ENCODE assay signal across 22 mouse cellular contexts in the genomic region with DNA sequence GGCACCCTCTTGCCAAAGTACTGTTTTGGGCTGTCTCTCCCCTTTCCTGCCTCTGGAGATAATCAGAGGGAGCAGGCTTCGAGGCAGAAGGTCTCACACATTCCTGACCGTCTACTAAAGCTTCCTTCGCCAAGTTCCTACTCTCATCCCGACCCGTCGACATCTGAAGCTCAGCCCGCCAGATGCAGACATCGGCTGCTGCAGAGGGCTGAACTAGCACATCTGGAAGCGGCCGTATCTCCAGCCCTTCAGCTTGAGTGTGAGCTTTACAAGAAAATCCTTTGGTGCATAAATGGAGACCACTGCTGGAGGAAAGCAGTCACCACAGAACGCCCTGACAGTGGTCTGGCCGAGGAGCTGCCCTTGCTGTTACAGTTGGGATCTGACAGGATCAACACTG. TPM values are rescaled to one million over a fixed set of nuclear protein-coding genes. Genes with fewer than 3 reads are reported as not detected.
DNase-seq lines count a peak whose midpoint lies in the region; ATAC-seq and TF ChIP-seq lines count a peak whose summit lies in the region.
"Had no signal": no experiment of that assay in that cellular context is flagged by ENCODE, and none has a peak within 500 bp of the region (broad histone marks: within the 10 kb centered on the region; RNA-seq: fewer than 3 reads in every experiment).

No protein-coding gene starts in this region.

- no peak overlapping the region for H3K4me3 ChIP-seq in gastrocnemius, adult 2 months
- no peak overlapping the region for H3K4me3 ChIP-seq in kidney, embryonic 14.5 days (ENCODE audit: low read length)
- H3K4me3 ChIP-seq in kidney, embryonic 15.5 days (replicated peaks): no peak overlapping the region
- no peak overlapping the region for H3K4me3 ChIP-seq in limb, embryonic 14.5 days (replicated peaks; ENCODE audit: low read length)
- H3K4me3 ChIP-seq in liver, postnatal 0 days (ENCODE audit: low read depth, low read length): no peak overlapping the region
- H3K4me3 ChIP-seq: embryonic facial prominence, embryonic 12.5 days; forebrain, embryonic 15.5 days; heart, embryonic 12.5 days; midbrain, embryonic 12.5 days had no signal

- no peak for TF ChIP-seq CTCF in gastrocnemius, adult 2 months (IDR thresholded peaks at IDR 0.05)
- TF ChIP-seq CTCF in liver, postnatal 0 days (IDR thresholded peaks at IDR 0.05; ENCODE audit: low read depth): no peak

- no peaks in the 10 kb centered on the region for H3K9me3 ChIP-seq in kidney, embryonic 14.5 days (ENCODE audit: control insufficient read depth, low read length)
- no peaks in the 10 kb centered on the region for H3K9me3 ChIP-seq in kidney, embryonic 15.5 days (replicated peaks)
- no peaks in the 10 kb centered on the region for H3K9me3 ChIP-seq in limb, embryonic 14.5 days (ENCODE audit: control insufficient read depth, low read length)
- H3K9me3 ChIP-seq in liver, postnatal 0 days (ENCODE audit: low read length): no peaks in the 10 kb centered on the region
- H3K9me3 ChIP-seq: embryonic facial prominence, embryonic 12.5 days; forebrain, embryonic 15.5 days; heart, embryonic 12.5 days; midbrain, embryonic 12.5 days had no signal

- no peak for ATAC-seq in kidney, embryonic 14.5 days (ENCODE audit: low FRiP score, low TSS enrichment)
- ATAC-seq in kidney, embryonic 15.5 days (replicated peaks; ENCODE audit: low FRiP score): no peak
- peak; percentile 24; the same call in 1 of the 2 replicates for ATAC-seq in limb, embryonic 14.5 days (ENCODE audit: low FRiP score, low read depth)
- no peak for ATAC-seq in liver, postnatal 0 days
- ATAC-seq in granulocyte monocyte progenitor cell, adult 5-6 weeks (replicated peaks; ENCODE audit: poor library complexity, severe bottlenecking): no peak
- ATAC-seq: CD4-positive, CD25-positive, alpha-beta regulatory T cell, adult 4 months; forebrain, embryonic 15.5 days had no signal

- no peak overlapping the region for H3K9ac ChIP-seq in kidney, embryonic 14.5 days (ENCODE audit: low read depth, low read length)
- no peak overlapping the region for H3K9ac ChIP-seq in kidney, embryonic 15.5 days
- H3K9ac ChIP-seq in limb, embryonic 14.5 days (ENCODE audit: low read depth, low read length, severe bottlenecking): no peak overlapping the region; the same call in 1 of the 2 replicates
- no peak overlapping the region for H3K9ac ChIP-seq in liver, postnatal 0 days (replicated peaks)
- H3K9ac ChIP-seq: embryonic facial prominence, embryonic 12.5 days; forebrain, embryonic 15.5 days; heart, embryonic 12.5 days; midbrain, embryonic 12.5 days had no signal

- H3K4me2 ChIP-seq in kidney, embryonic 14.5 days (replicated peaks; ENCODE audit: low read depth, low read length): no peak overlapping the region
- no peak overlapping the region for H3K4me2 ChIP-seq in kidney, embryonic 15.5 days
- H3K4me2 ChIP-seq in limb, embryonic 14.5 days (replicated peaks; ENCODE audit: low read depth, low read length, severe bottlenecking): no peak overlapping the region
- H3K4me2 ChIP-seq in liver, postnatal 0 days (ENCODE audit: low read depth, low read length): no peak overlapping the region
- H3K4me2 ChIP-seq: embryonic facial prominence, embryonic 12.5 days; forebrain, embryonic 15.5 days; heart, embryonic 12.5 days; midbrain, embryonic 12.5 days had no signal

- no peak for DNase-seq in gastrocnemius, adult 2 months
- DNase-seq in gastrocnemius, postnatal 25 days: no peak
- peak; percentile 15 for DNase-seq in NIH3T3 (ENCODE audit: low read depth)
- no peak for DNase-seq in limb, embryonic 14.5 days (ENCODE audit: low spot score)
- no peak for DNase-seq in liver, postnatal 0 days
- DNase-seq: cerebellum, adult 2 months; cerebellum, postnatal 36 days; kidney, adult 9 months; lung, adult 18-20 months had no signal

- H3K27me3 ChIP-seq in kidney, embryonic 14.5 days (ENCODE audit: control insufficient read depth, insufficient read depth, low read length): no peaks in the 10 kb centered on the region
- no peaks in the 10 kb centered on the region for H3K27me3 ChIP-seq in kidney, embryonic 15.5 days
- H3K27me3 ChIP-seq in limb, embryonic 14.5 days (ENCODE audit: control insufficient read depth, insufficient read depth, low read length): no peaks in the 10 kb centered on the region
- H3K27me3 ChIP-seq in liver, postnatal 0 days (ENCODE audit: insufficient read depth, low read length): no peaks in the 10 kb centered on the region
- H3K27me3 ChIP-seq: embryonic facial prominence, embryonic 12.5 days; forebrain, embryonic 15.5 days; heart, embryonic 12.5 days; midbrain, embryonic 12.5 days had no signal

- H3K27ac ChIP-seq in gastrocnemius, adult 2 months: 0 out of 2 replicates have a peak overlapping the region, but pooled peaks have one; percentile 12
- H3K27ac ChIP-seq in kidney, embryonic 14.5 days (ENCODE audit: low read depth, low read length): peak overlapping the region; percentile 2; the same call in 1 of the 2 replicates
- H3K27ac ChIP-seq in kidney, embryonic 15.5 days: no peak overlapping the region
- H3K27ac ChIP-seq in limb, embryonic 14.5 days (replicated peaks; ENCODE audit: low read depth, low read length): no peak overlapping the region
- no peak overlapping the region for H3K27ac ChIP-seq in liver, postnatal 0 days (ENCODE audit: low read depth)
- H3K27ac ChIP-seq: embryonic facial prominence, embryonic 12.5 days; forebrain, embryonic 15.5 days; midbrain, embryonic 12.5 days had no signal

- H3K36me3 ChIP-seq in kidney, embryonic 14.5 days (ENCODE audit: control insufficient read depth, insufficient read depth, low read length): peaks cover 33% of the 10 kb centered on the region
- H3K36me3 ChIP-seq in kidney, embryonic 15.5 days: peaks cover 42% of the 10 kb centered on the region
- H3K36me3 ChIP-seq in limb, embryonic 14.5 days (ENCODE audit: control insufficient read depth, insufficient read depth, low read length): peaks cover 43% of the 10 kb centered on the region
- peaks cover 36% of the 10 kb centered on the region for H3K36me3 ChIP-seq in liver, postnatal 0 days (replicated peaks; ENCODE audit: insufficient read depth, low read length)

- TF ChIP-seq POLR2A in limb, embryonic 14.5 days (IDR thresholded peaks at IDR 0.05; ENCODE audit: borderline replicate concordance, extremely low read depth, insufficient read depth, insufficient read length): no peak

- no peak for TF ChIP-seq EP300 in liver, postnatal 0 days (IDR thresholded peaks at IDR 0.05; ENCODE audit: low read depth)

- intact Hi-C loops in gastrocnemius, adult 2 months (cut with DNase I): no loop called here

- peaks cover 6% of the 10 kb centered on the region for H3K4me1 ChIP-seq in kidney, embryonic 14.5 days (ENCODE audit: control insufficient read depth, insufficient read depth, low read length)
- peaks cover 33% of the 10 kb centered on the region for H3K4me1 ChIP-seq in kidney, embryonic 15.5 days
- H3K4me1 ChIP-seq in limb, embryonic 14.5 days (ENCODE audit: control insufficient read depth, insufficient read depth, low read length): no peaks in the 10 kb centered on the region
- no peaks in the 10 kb centered on the region for H3K4me1 ChIP-seq in liver, postnatal 0 days (ENCODE audit: insufficient read depth)
- H3K4me1 ChIP-seq: forebrain, embryonic 15.5 days; midbrain, embryonic 12.5 days had no signal

- WGBS in kidney, embryonic 14.5 days: 47% methylated on average over 12 of the region's 12 CpGs
- WGBS in kidney, embryonic 15.5 days: 51% methylated on average over 12 of the region's 12 CpGs
- whole genome bisulfite sequencing in limb, embryonic 14.5 days: 24% methylated on average over 12 of the region's 12 CpGs
- WGBS in liver, postnatal 0 days (ENCODE audit: insufficient replicate concordance): 81% methylated on average over 12 of the region's 12 CpGs

RNA-seq across cellular contexts. Expression of gene Rsc1a1, which starts 4.5 kb away (rescaled TPM):
- total RNA-seq in gastrocnemius, adult 2 months (2021): 1 to 10 TPM; 3.8 to 5.6 TPM
- 1 to 10 TPM; 1.4 to 2.3 TPM for total RNA-seq in gastrocnemius, postnatal 25 days (2021)
- polyA plus RNA-seq in kidney, embryonic 14.5 days (2014; fragmentation: Nextera tagmentation; extraction: Ambion mirVana): not detected in 2 replicates
- polyA plus RNA-seq in kidney, embryonic 15.5 days (2015; fragmentation: Nextera tagmentation; extraction: Ambion mirVana): not detected in 2 replicates
- 9.0 and 11.5 TPM in 2 replicates for polyA plus RNA-seq in limb, embryonic 14.5 days (2012; rRNA removed)
- 1.5 and 1.7 TPM in 2 replicates for polyA plus RNA-seq in limb, embryonic 14.5 days (2014; fragmentation: Nextera tagmentation; extraction: Ambion mirVana)
- not detected in 2 replicates for polyA plus RNA-seq in liver, postnatal 0 days (2015; fragmentation: Nextera tagmentation; extraction: Ambion mirVana)
- 6.8 and 15.2 TPM in 2 replicates for total RNA-seq in granulocyte monocyte progenitor cell, adult 5-6 weeks (2014; fragmentation: Nextera tagmentation)
- total RNA-seq in granulocyte monocyte progenitor cell, adult 5-6 weeks (2017): 9.5 and 11.3 TPM in 2 replicates
- total RNA-seq: monocyte, adult 5-6 weeks had no signal
- polyA plus RNA-seq: CD4-positive, CD25-positive, alpha-beta regulatory T cell, adult 4 months; embryonic facial prominence, embryonic 12.5 days; forebrain, embryonic 15.5 days; midbrain, embryonic 12.5 days; neural tube, embryonic 11.5 days had no signal

RNA-seq across cellular contexts. Expression of gene Plekhm2, which starts 16.2 kb away (rescaled TPM):
- total RNA-seq in gastrocnemius, adult 2 months (2021): 10 to 100 TPM; 32.9 to 34.7 TPM
- total RNA-seq in gastrocnemius, postnatal 25 days (2021): 10 to 100 TPM; 24.3 to 32.7 TPM
- 3.5 and 6.8 TPM in 2 replicates for polyA plus RNA-seq in kidney, embryonic 14.5 days (2014; fragmentation: Nextera tagmentation; extraction: Ambion mirVana)
- polyA plus RNA-seq in kidney, embryonic 15.5 days (2015; fragmentation: Nextera tagmentation; extraction: Ambion mirVana): 4.7 and 6.8 TPM in 2 replicates
- polyA plus RNA-seq in limb, embryonic 14.5 days (2012; rRNA removed): 51.8 and 67.8 TPM in 2 replicates
- polyA plus RNA-seq in limb, embryonic 14.5 days (2014; fragmentation: Nextera tagmentation; extraction: Ambion mirVana): 4.9 and 6.4 TPM in 2 replicates
- 1.7 TPM in 2 replicates for polyA plus RNA-seq in liver, postnatal 0 days (2015; fragmentation: Nextera tagmentation; extraction: Ambion mirVana)
- 11.5 and 17.0 TPM in 2 replicates for total RNA-seq in granulocyte monocyte progenitor cell, adult 5-6 weeks (2014; fragmentation: Nextera tagmentation)
- total RNA-seq in granulocyte monocyte progenitor cell, adult 5-6 weeks (2017): 7.2 and 11.2 TPM in 2 replicates

RNA-seq across cellular contexts. Expression of gene Ddi2, which starts 42.3 kb away (rescaled TPM):
- 10 to 100 TPM; 37.8 to 46.5 TPM for total RNA-seq in gastrocnemius, adult 2 months (2021)
- total RNA-seq in gastrocnemius, postnatal 25 days (2021): 10 to 100 TPM; 34.4 to 42.4 TPM
- 11.0 and 20.6 TPM in 2 replicates for polyA plus RNA-seq in kidney, embryonic 14.5 days (2014; fragmentation: Nextera tagmentation; extraction: Ambion mirVana)
- 20.3 and 21.8 TPM in 2 replicates for polyA plus RNA-seq in kidney, embryonic 15.5 days (2015; fragmentation: Nextera tagmentation; extraction: Ambion mirVana)
- polyA plus RNA-seq in limb, embryonic 14.5 days (2012; rRNA removed): 21.9 and 22.1 TPM in 2 replicates
- 18.5 and 20.0 TPM in 2 replicates for polyA plus RNA-seq in limb, embryonic 14.5 days (2014; fragmentation: Nextera tagmentation; extraction: Ambion mirVana)
- 21.7 and 22.6 TPM in 2 replicates for polyA plus RNA-seq in liver, postnatal 0 days (2015; fragmentation: Nextera tagmentation; extraction: Ambion mirVana)
- total RNA-seq in granulocyte monocyte progenitor cell, adult 5-6 weeks (2014; fragmentation: Nextera tagmentation): 27.4 and 32.9 TPM in 2 replicates
- total RNA-seq in granulocyte monocyte progenitor cell, adult 5-6 weeks (2017): 26.8 and 32.7 TPM in 2 replicates

RNA-seq across cellular contexts. Expression of gene Slc25a34, which starts 57.3 kb away (rescaled TPM):
- total RNA-seq in gastrocnemius, adult 2 months (2021): 10 to 100 TPM; 10.3 to 26.9 TPM
- total RNA-seq in gastrocnemius, postnatal 25 days (2021): 10 to 100 TPM; 14.7 to 14.8 TPM
- 0.07 TPM in 1 of 2 replicates, not detected in the other for polyA plus RNA-seq in kidney, embryonic 14.5 days (2014; fragmentation: Nextera tagmentation; extraction: Ambion mirVana)
- 0.27 and 0.49 TPM in 2 replicates for polyA plus RNA-seq in kidney, embryonic 15.5 days (2015; fragmentation: Nextera tagmentation; extraction: Ambion mirVana)
- polyA plus RNA-seq in limb, embryonic 14.5 days (2012; rRNA removed): 0.16 and 0.26 TPM in 2 replicates
- polyA plus RNA-seq in limb, embryonic 14.5 days (2014; fragmentation: Nextera tagmentation; extraction: Ambion mirVana): not detected in 2 replicates
- 0.40 and 0.76 TPM in 2 replicates for polyA plus RNA-seq in liver, postnatal 0 days (2015; fragmentation: Nextera tagmentation; extraction: Ambion mirVana)
- total RNA-seq in granulocyte monocyte progenitor cell, adult 5-6 weeks (2014; fragmentation: Nextera tagmentation): not detected in 2 replicates
- total RNA-seq in granulocyte monocyte progenitor cell, adult 5-6 weeks (2017): not detected in 2 replicates
- total RNA-seq: megakaryocyte progenitor cell, adult 5-6 weeks; monocyte, adult 5-6 weeks had no signal
- polyA plus RNA-seq: CD4-positive, CD25-positive, alpha-beta regulatory T cell, adult 4 months; embryonic facial prominence, embryonic 12.5 days; hindbrain, embryonic 11.5 days; neural tube, embryonic 11.5 days; stomach, embryonic 14.5 days had no signal

Comparison
In these comparisons a context has a peak if more than half of its experiments do, and no peak if none do; other contexts are left out.
1. H3K27ac ChIP-seq: peak in gastrocnemius, adult 2 months (single experiment) and kidney, embryonic 14.5 days (single experiment); none in kidney, embryonic 15.5 days (single experiment), limb, embryonic 14.5 days (single experiment) and liver, postnatal 0 days (single experiment).